Mouse (Mus musculus): ENCODE data around the gene Gm45062. TPM values are rescaled to one million over a fixed set of nuclear protein-coding genes. Genes with fewer than 3 reads are reported as not detected.

Gm45062 gene
- total RNA-seq, 2 experiments from 2014 or later, result not detected

DNA sequence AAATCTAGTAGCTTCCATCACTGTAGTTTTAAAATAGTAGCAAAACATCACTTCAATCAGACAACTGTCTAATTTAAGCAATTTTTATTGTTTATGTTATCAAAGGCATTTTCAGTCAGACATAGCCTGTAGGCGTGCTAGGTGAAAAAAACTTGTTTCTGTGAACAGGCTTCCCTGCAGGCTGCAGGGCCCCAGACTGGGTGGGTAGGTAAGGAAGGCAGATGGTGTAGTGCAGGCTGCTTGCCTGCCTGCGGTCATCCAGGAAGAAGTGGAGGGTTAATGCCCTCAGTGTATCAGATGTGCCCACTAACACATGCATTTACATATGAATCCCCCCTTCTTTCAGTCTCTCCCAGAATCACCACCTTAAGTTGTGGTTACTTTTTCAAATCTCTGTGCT lies 386.5 kb downstream of the Gm45062 start:
- intact Hi-C loops (cut with DNase I), result no loop called here
- DNase-seq, result no peak

Other genes with a start within 250 kb of the Gm45062 start
- gene Col28a1, start 66.8 kb upstream of the Gm45062 start, total RNA-seq (2021), result under 1 TPM; 0.59 to 0.76 TPM
- gene Mios, start 50.2 kb upstream of the Gm45062 start, total RNA-seq (2021), result 10 to 100 TPM; 12.6 to 15.8 TPM
- gene Rpa3, start 277 bp upstream of the Gm45062 start, total RNA-seq (2021), result 1 to 10 TPM; 7.1 to 10.0 TPM
- 10 to 100 TPM in 1 of 2 experiments, 1 to 10 TPM in 1; 9.4 to 12.0 TPM for gene Umad1, start 162 bp upstream of the Gm45062 start, total RNA-seq (2021)